Mouse (Mus musculus) forebrain, embryonic 13.5 days (tissue): ENCODE measurements at regions not wholly inside any gene's neighbourhood (a gene's known extent, or its start where the extent isn't known, plus 50 kb on each side); places are given as distances from the start of the nearest gene placed in this dataset.
"Not testable (repeated sequence)": the region's sequence is repeated elsewhere in the genome, so short reads cannot be mapped to it uniquely, and the experiment has no call there.

Source experiments
- ATAC-seq: fragments of 200-750 bp; cut with Nextera tagmentation; 2 replicates; pipeline ENCODE4 v1.8.0; 2017
- H3K27ac ChIP-seq: fragments of 300-500 bp; sonication (generic); 2 replicates; pipeline ENCODE4 v1.5.1; 2015; ENCODE audit warnings: inconsistent platforms, mild to moderate bottlenecking, moderate library complexity
- H3K27me3 ChIP-seq: fragments of 300-500 bp; sonication (generic); 2 replicates; pipeline ENCODE4 v1.6.1; 2015; ENCODE audit warnings: mild to moderate bottlenecking, inconsistent platforms
- H3K36me3 ChIP-seq: fragments of 300-500 bp; sonication (generic); 2 replicates; pipeline ENCODE4 v1.6.1; 2015; ENCODE audit warnings: mild to moderate bottlenecking, inconsistent platforms; ENCODE audit not compliant: poor library complexity, severe bottlenecking
- H3K4me1 ChIP-seq: fragments of 300-500 bp; sonication (generic); 2 replicates; pipeline ENCODE4 v1.6.1; 2015; ENCODE audit warnings: inconsistent platforms
- H3K4me2 ChIP-seq: fragments of 300-500 bp; sonication (generic); 2 replicates; pipeline ENCODE4 v1.6.1; 2015; ENCODE audit warnings: inconsistent platforms, mild to moderate bottlenecking, moderate library complexity
- H3K4me3 ChIP-seq: fragments of 300-500 bp; sonication (generic); 2 replicates; pipeline ENCODE4 v1.5.1; 2015; ENCODE audit warnings: mild to moderate bottlenecking, inconsistent platforms
- H3K9ac ChIP-seq: fragments of 300-500 bp; sonication (generic); 2 replicates; pipeline ENCODE4 v1.6.1; 2015; ENCODE audit warnings: mild to moderate bottlenecking, inconsistent platforms
- H3K9me3 ChIP-seq: fragments of 300-500 bp; sonication (generic); replicated peaks from 2 replicates; pipeline ENCODE4 v1.6.1; 2016; ENCODE audit warnings: inconsistent platforms
- WGBS: fragments of 180-500 bp; shearing (Covaris S2); methylation state at CpG from one replicate; pipeline ENCODE4 v1.1.7; 2015; 5-methylcytosine and 5-hydroxymethylcytosine counted together

- H3K27me3 ChIP-seq, result no peaks in the 10 kb centered on the region
- no peak overlapping the region for H3K9ac ChIP-seq
- no peak overlapping the region for H3K4me2 ChIP-seq
- no peak overlapping the region for H3K4me3 ChIP-seq
- peak; percentile 71; the same call in 1 of the 2 replicates for ATAC-seq
- H3K36me3 ChIP-seq, result no peaks in the 10 kb centered on the region
- WGBS, result 69% methylated on average over 2 of the region's 2 CpGs
- H3K9me3 ChIP-seq, result no peaks in the 10 kb centered on the region
- no peaks in the 10 kb centered on the region for H3K4me1 ChIP-seq
- no peak overlapping the region for H3K27ac ChIP-seq
These were observed 235.9 kb upstream of the Zfp804b start for GRCm38 (mm10) chr5:7580413-7580812.

GRCm38 (mm10) chr5:7586547-7586946 lies 242.0 kb upstream of the Zfp804b start:
- H3K4me3 ChIP-seq, result no peak overlapping the region
- H3K9ac ChIP-seq, result no peak overlapping the region
- no peak overlapping the region for H3K27ac ChIP-seq
- H3K27me3 ChIP-seq, result no peaks in the 10 kb centered on the region
- no peaks in the 10 kb centered on the region for H3K9me3 ChIP-seq
- H3K36me3 ChIP-seq, result no peaks in the 10 kb centered on the region
- no peak overlapping the region for H3K4me2 ChIP-seq
- no peak for ATAC-seq
- no peaks in the 10 kb centered on the region for H3K4me1 ChIP-seq

- Histone ChIP-seq H3K27me3 (no peaks in the 10 kb centered on the region), H3K36me3 (no peaks in the 10 kb centered on the region), H3K4me2 (no peak overlapping the region), H3K9me3 (no peaks in the 10 kb centered on the region), H3K27ac (no peak overlapping the region), H3K4me3 (no peak overlapping the region), H3K4me1 (no peaks in the 10 kb centered on the region), H3K9ac (no peak overlapping the region)
- no peak for ATAC-seq
- WGBS, result 80% methylated on average over 1 of the region's 1 CpGs
These were observed 255.9 kb upstream of the Zfp804b start for GRCm38 (mm10) chr5:7600418-7600817.

GRCm38 (mm10) chr5:7607517-7607916 lies 263.0 kb upstream of the Zfp804b start:
- H3K27me3 ChIP-seq, result no peaks in the 10 kb centered on the region
- H3K9ac ChIP-seq, result no peak overlapping the region
- no peaks in the 10 kb centered on the region for H3K4me1 ChIP-seq
- no peaks in the 10 kb centered on the region for H3K9me3 ChIP-seq
- H3K36me3 ChIP-seq, result no peaks in the 10 kb centered on the region
- H3K4me3 ChIP-seq, result no peak overlapping the region
- no peak overlapping the region for H3K4me2 ChIP-seq
- no peak overlapping the region for H3K27ac ChIP-seq
- no peak for ATAC-seq

GRCm38 (mm10) chr5:7607924-7608323 lies 263.4 kb upstream of the Zfp804b start:
- Histone ChIP-seq H3K27me3 (no peaks in the 10 kb centered on the region), H3K9ac (no peak overlapping the region), H3K4me3 (no peak overlapping the region), H3K36me3 (no peaks in the 10 kb centered on the region), H3K9me3 (no peaks in the 10 kb centered on the region), H3K27ac (no peak overlapping the region), H3K4me1 (no peaks in the 10 kb centered on the region), H3K4me2 (no peak overlapping the region)
- ATAC-seq, result peak; percentile 61; the same call in 1 of the 2 replicates
- whole genome bisulfite sequencing, result 89% methylated on average over 2 of the region's 2 CpGs

GRCm38 (mm10) chr5:7655280-7655679 lies 305.0 kb upstream of the Steap4 start:
- 51% methylated on average over 2 of the region's 2 CpGs for WGBS
- Histone ChIP-seq H3K4me1 (0 out of 2 replicates have a peak, but pooled peaks cover 2% of the 10 kb centered on the region), H3K9ac (no peak overlapping the region), H3K4me2 (no peak overlapping the region), H3K27ac (no peak overlapping the region), H3K9me3 (no peaks in the 10 kb centered on the region), H3K27me3 (no peaks in the 10 kb centered on the region), H3K36me3 (no peaks in the 10 kb centered on the region), H3K4me3 (no peak overlapping the region)
- ATAC-seq, result peak; percentile 60

GRCm38 (mm10) chr5:7701776-7702175 lies 258.5 kb upstream of the Steap4 start:
- H3K27me3 ChIP-seq, result no peaks in the 10 kb centered on the region
- H3K9me3 ChIP-seq, result no peaks in the 10 kb centered on the region
- H3K4me3 ChIP-seq, result no peak overlapping the region
- H3K4me2 ChIP-seq, result no peak overlapping the region
- ATAC-seq, result no peak
- H3K9ac ChIP-seq, result no peak overlapping the region
- no peak overlapping the region for H3K27ac ChIP-seq
- H3K4me1 ChIP-seq, result no peaks in the 10 kb centered on the region
- no peaks in the 10 kb centered on the region for H3K36me3 ChIP-seq
- WGBS, result 59% methylated on average over 1 of the region's 1 CpGs

GRCm38 (mm10) chr5:7719557-7719956 lies 240.7 kb upstream of the Steap4 start:
- Histone ChIP-seq H3K4me3 (no peak overlapping the region), H3K9ac (no peak overlapping the region), H3K27me3 (no peaks in the 10 kb centered on the region), H3K4me1 (no peaks in the 10 kb centered on the region), H3K27ac (no peak overlapping the region), H3K36me3 (no peaks in the 10 kb centered on the region), H3K4me2 (no peak overlapping the region), H3K9me3 (no peaks in the 10 kb centered on the region)
- ATAC-seq, result peak; percentile 68

GRCm38 (mm10) chr5:7720061-7720460 lies 240.2 kb upstream of the Steap4 start:
- H3K9ac ChIP-seq, result no peak overlapping the region
- no peaks in the 10 kb centered on the region for H3K27me3 ChIP-seq
- H3K4me1 ChIP-seq, result no peaks in the 10 kb centered on the region
- H3K9me3 ChIP-seq, result no peaks in the 10 kb centered on the region
- no peak overlapping the region for H3K4me2 ChIP-seq
- no peaks in the 10 kb centered on the region for H3K36me3 ChIP-seq
- no peak overlapping the region for H3K4me3 ChIP-seq
- ATAC-seq, result 0 out of 2 replicates have a peak, but pooled peaks have one; percentile 8
- 32% methylated on average over 3 of the region's 3 CpGs for WGBS
- no peak overlapping the region for H3K27ac ChIP-seq

- Histone ChIP-seq H3K4me3 (no peak overlapping the region), H3K27ac (no peak overlapping the region), H3K4me1 (no peaks in the 10 kb centered on the region), H3K36me3 (no peaks in the 10 kb centered on the region), H3K9ac (no peak overlapping the region), H3K9me3 (no peaks in the 10 kb centered on the region), H3K27me3 (no peaks in the 10 kb centered on the region), H3K4me2 (no peak overlapping the region)
- WGBS, result 91% methylated on average over 2 of the region's 2 CpGs
- no peak for ATAC-seq
These were observed 239.6 kb upstream of the Steap4 start for GRCm38 (mm10) chr5:7720688-7721087.

- not testable (repeated sequence) for H3K27ac ChIP-seq, H3K9me3 ChIP-seq, H3K9ac ChIP-seq, H3K4me3 ChIP-seq, H3K36me3 ChIP-seq, ATAC-seq, H3K4me2 ChIP-seq, H3K4me1 ChIP-seq, H3K27me3 ChIP-seq
- 76% methylated on average over 2 of the region's 2 CpGs for WGBS
These were observed 227.7 kb upstream of the Steap4 start for GRCm38 (mm10) chr5:7732566-7732965.

GRCm38 (mm10) chr5:7779827-7780226 lies 180.4 kb upstream of the Steap4 start:
- Histone ChIP-seq H3K4me3 (no peak overlapping the region), H3K36me3 (no peaks in the 10 kb centered on the region), H3K27ac (no peak overlapping the region), H3K9me3 (no peaks in the 10 kb centered on the region), H3K4me2 (no peak overlapping the region), H3K4me1 (no peaks in the 10 kb centered on the region), H3K27me3 (no peaks in the 10 kb centered on the region), H3K9ac (no peak overlapping the region)
- WGBS, result 93% methylated on average over 1 of the region's 1 CpGs
- no peak for ATAC-seq

- Histone ChIP-seq H3K27ac (no peak overlapping the region), H3K4me1 (no peaks in the 10 kb centered on the region), H3K9ac (no peak overlapping the region), H3K36me3 (no peaks in the 10 kb centered on the region), H3K4me2 (no peak overlapping the region), H3K27me3 (no peaks in the 10 kb centered on the region), H3K9me3 (no peaks in the 10 kb centered on the region), H3K4me3 (no peak overlapping the region)
- WGBS, result 82% methylated on average over 1 of the region's 1 CpGs
- ATAC-seq, result no peak
These were observed 178.0 kb upstream of the Steap4 start for GRCm38 (mm10) chr5:7782235-7782634.
